Comparison of ENCODE assay signal across 21 mouse cellular contexts in genomic region chr14:41065168-41065567, GRCm38 (mm10). TPM values are rescaled to one million over a fixed set of nuclear protein-coding genes. Genes with fewer than 3 reads are reported as not detected.
A peak's percentile ranks its signal among the peaks of the same experiment; 100 is the strongest.
DNase-seq lines count a peak whose midpoint lies in the region; ATAC-seq lines count a peak whose summit lies in the region.
"Had no signal": no experiment of that assay in that cellular context is flagged by ENCODE, and none has a peak within 500 bp of the region (broad histone marks: within the 10 kb centered on the region; RNA-seq: fewer than 3 reads in every experiment).

No protein-coding gene starts in this region.

- no peaks in the 10 kb centered on the region for H3K36me3 ChIP-seq in heart, embryonic 12.5 days
- no peaks in the 10 kb centered on the region for H3K36me3 ChIP-seq in lung, embryonic 15.5 days
- no peaks in the 10 kb centered on the region for H3K36me3 ChIP-seq in liver, embryonic 16.5 days (ENCODE audit: control insufficient read depth, insufficient read depth)
- H3K36me3 ChIP-seq: embryonic facial prominence, embryonic 12.5 days; hindbrain, embryonic 13.5 days had no signal

- intact Hi-C loops in heart, postnatal 14 days (cut with DNase I) = no loop called here

- no peaks in the 10 kb centered on the region for H3K27me3 ChIP-seq in heart, embryonic 12.5 days (replicated peaks)
- H3K27me3 ChIP-seq in lung, embryonic 15.5 days = no peaks in the 10 kb centered on the region
- no peaks in the 10 kb centered on the region for H3K27me3 ChIP-seq in liver, embryonic 16.5 days (ENCODE audit: control insufficient read depth, insufficient read depth, low read depth, low read length)
- H3K27me3 ChIP-seq: embryonic facial prominence, embryonic 12.5 days; hindbrain, embryonic 13.5 days had no signal

- peaks cover 10% of the 10 kb centered on the region for H3K4me1 ChIP-seq in heart, embryonic 12.5 days (replicated peaks)
- no peaks in the 10 kb centered on the region for H3K4me1 ChIP-seq in lung, embryonic 15.5 days
- no peaks in the 10 kb centered on the region for H3K4me1 ChIP-seq in liver, embryonic 16.5 days (ENCODE audit: control insufficient read depth, low read depth, low read length)
- H3K4me1 ChIP-seq: embryonic facial prominence, embryonic 12.5 days; hindbrain, embryonic 13.5 days had no signal

- no peak overlapping the region for H3K4me2 ChIP-seq in heart, embryonic 12.5 days
- H3K4me2 ChIP-seq in lung, embryonic 15.5 days = no peak overlapping the region
- no peak overlapping the region for H3K4me2 ChIP-seq in liver, embryonic 16.5 days (ENCODE audit: low read depth, low read length)
- H3K4me2 ChIP-seq: embryonic facial prominence, embryonic 12.5 days; hindbrain, embryonic 13.5 days had no signal

- no peak overlapping the region for H3K27ac ChIP-seq in heart, embryonic 12.5 days (ENCODE audit: poor library complexity, severe bottlenecking)
- no peak overlapping the region for H3K27ac ChIP-seq in lung, embryonic 15.5 days
- no peak overlapping the region for H3K27ac ChIP-seq in liver, embryonic 16.5 days (ENCODE audit: low read length)
- H3K27ac ChIP-seq: embryonic facial prominence, embryonic 12.5 days; hindbrain, embryonic 13.5 days had no signal

- H3K9ac ChIP-seq in heart, embryonic 12.5 days = no peak overlapping the region
- H3K9ac ChIP-seq in lung, embryonic 15.5 days = no peak overlapping the region
- no peak overlapping the region for H3K9ac ChIP-seq in liver, embryonic 16.5 days (ENCODE audit: low read depth, low read length)
- H3K9ac ChIP-seq: embryonic facial prominence, embryonic 12.5 days; hindbrain, embryonic 13.5 days had no signal

- no peak for DNase-seq in heart, postnatal 14 days
- no peak for DNase-seq in lung, postnatal 10 days
- DNase-seq in thymus, postnatal 4 days = no peak
- no peak for DNase-seq in embryo, embryonic 9.5 days (ENCODE audit: extremely low spot score)
- DNase-seq: adrenal gland, postnatal 25 days; cerebellum, postnatal 14 days; gastrocnemius, postnatal 36 days; kidney, postnatal 14 days; lung, adult 18-20 months had no signal

- WGBS in heart, embryonic 12.5 days = 20% methylated on average over 2 of the region's 2 CpGs
- 24% methylated on average over 2 of the region's 2 CpGs for WGBS in lung, embryonic 15.5 days
- 18% methylated on average over 1 of the region's 2 CpGs for WGBS in liver, embryonic 16.5 days (ENCODE audit: insufficient replicate concordance)

- H3K4me3 ChIP-seq in heart, embryonic 12.5 days = no peak overlapping the region
- no peak overlapping the region for H3K4me3 ChIP-seq in lung, embryonic 15.5 days
- no peak overlapping the region for H3K4me3 ChIP-seq in liver, embryonic 16.5 days (ENCODE audit: low read depth, low read length)
- H3K4me3 ChIP-seq: embryonic facial prominence, embryonic 12.5 days; hindbrain, embryonic 13.5 days; myocyte had no signal

- ATAC-seq in heart, embryonic 12.5 days (ENCODE audit: insufficient number of reproducible peaks, low FRiP score) = peak; percentile 73; the same call in 1 of the 2 replicates
- peak; percentile 57; the same call in 1 of the 2 replicates for ATAC-seq in lung, embryonic 15.5 days (ENCODE audit: borderline replicate concordance, extremely low read depth, low FRiP score, low TSS enrichment)
- ATAC-seq in erythroblast, adult 5-6 weeks (replicated peaks; ENCODE audit: low FRiP score, poor library complexity, severe bottlenecking) = peak; percentile 80
- peak; percentile 92 for ATAC-seq in liver, embryonic 16.5 days (ENCODE audit: low read depth)
- ATAC-seq: activated CD4-positive, CD25-positive, alpha-beta regulatory T cell, adult 4 months; intestine, embryonic 16.5 days had no signal

- no peaks in the 10 kb centered on the region for H3K9me3 ChIP-seq in heart, embryonic 12.5 days (replicated peaks)
- H3K9me3 ChIP-seq in lung, embryonic 15.5 days = no peaks in the 10 kb centered on the region
- no peaks in the 10 kb centered on the region for H3K9me3 ChIP-seq in liver, embryonic 16.5 days (replicated peaks; ENCODE audit: control insufficient read depth, low read length)
- H3K9me3 ChIP-seq: embryonic facial prominence, embryonic 12.5 days; hindbrain, embryonic 13.5 days had no signal

RNA-seq across cellular contexts. Expression of gene Dydc2, which starts 3.8 kb away (rescaled TPM):
- 0.29 TPM in 1 of 2 replicates, not detected in the other for polyA plus RNA-seq in heart, embryonic 12.5 days (2016; fragmentation: Nextera tagmentation; extraction: Ambion mirVana)
- not detected for total RNA-seq in heart, postnatal 14 days (2021)
- polyA plus RNA-seq in lung, embryonic 15.5 days (2015; fragmentation: Nextera tagmentation; extraction: Ambion mirVana) = 0.40 and 0.56 TPM in 2 replicates
- total RNA-seq in erythroblast, adult 5-6 weeks (2015; ENCODE audit: low replicate concordance) = not detected in 2 replicates
- not detected in 2 replicates for total RNA-seq in erythroblast, adult 5-6 weeks (2017; ENCODE audit: low replicate concordance)
- not detected in 2 replicates for polyA plus RNA-seq in liver, embryonic 16.5 days (2015; fragmentation: Nextera tagmentation; extraction: Ambion mirVana)
- total RNA-seq: gastrocnemius, postnatal 36 days had no signal
- polyA plus RNA-seq: activated CD4-positive, CD25-positive, alpha-beta regulatory T cell, adult 4 months; intestine, embryonic 16.5 days; myocyte had no signal

RNA-seq across cellular contexts. Expression of gene Dydc1, which starts 7.5 kb away (rescaled TPM):
- not detected in 2 replicates for polyA plus RNA-seq in heart, embryonic 12.5 days (2016; fragmentation: Nextera tagmentation; extraction: Ambion mirVana)
- not detected for total RNA-seq in heart, postnatal 14 days (2021)
- not detected in 2 replicates for polyA plus RNA-seq in lung, embryonic 15.5 days (2015; fragmentation: Nextera tagmentation; extraction: Ambion mirVana)
- total RNA-seq in erythroblast, adult 5-6 weeks (2015; ENCODE audit: low replicate concordance) = not detected in 2 replicates
- not detected in 2 replicates for total RNA-seq in erythroblast, adult 5-6 weeks (2017; ENCODE audit: low replicate concordance)
- not detected in 2 replicates for polyA plus RNA-seq in liver, embryonic 16.5 days (2015; fragmentation: Nextera tagmentation; extraction: Ambion mirVana)
- total RNA-seq: adrenal gland, postnatal 25 days; gastrocnemius, postnatal 36 days; layer of hippocampus, postnatal 10 days; left cerebral cortex, postnatal 36 days had no signal
- polyA plus RNA-seq: activated CD4-positive, CD25-positive, alpha-beta regulatory T cell, adult 4 months; embryonic facial prominence, embryonic 12.5 days; forebrain, embryonic 11.5 days; intestine, embryonic 16.5 days; myocyte had no signal

RNA-seq across cellular contexts. Expression of gene Mat1a, which starts 39.7 kb away (rescaled TPM):
- polyA plus RNA-seq in heart, embryonic 12.5 days (2016; fragmentation: Nextera tagmentation; extraction: Ambion mirVana) = 0.63 TPM in 2 replicates
- total RNA-seq in heart, postnatal 14 days (2021) = under 1 TPM in 1 of 2 experiments, not detected in 1; 0.15 TPM
- 5.0 and 5.3 TPM in 2 replicates for polyA plus RNA-seq in lung, embryonic 15.5 days (2015; fragmentation: Nextera tagmentation; extraction: Ambion mirVana)
- total RNA-seq in erythroblast, adult 5-6 weeks (2015; ENCODE audit: low replicate concordance) = not detected in 2 replicates
- total RNA-seq in erythroblast, adult 5-6 weeks (2017; ENCODE audit: low replicate concordance) = 0.42 TPM in 1 of 2 replicates, not detected in the other
- 111 and 144 TPM in 2 replicates for polyA plus RNA-seq in liver, embryonic 16.5 days (2015; fragmentation: Nextera tagmentation; extraction: Ambion mirVana)
- total RNA-seq: adrenal gland, postnatal 25 days; layer of hippocampus, postnatal 10 days; left cerebral cortex, postnatal 36 days had no signal
- polyA plus RNA-seq: activated CD4-positive, CD25-positive, alpha-beta regulatory T cell, adult 4 months; embryonic facial prominence, embryonic 12.5 days; forebrain, embryonic 11.5 days; hindbrain, embryonic 13.5 days; myocyte had no signal

RNA-seq across cellular contexts. Expression of gene Fam213a, which starts 51.6 kb away (rescaled TPM):
- polyA plus RNA-seq in heart, embryonic 12.5 days (2016; fragmentation: Nextera tagmentation; extraction: Ambion mirVana) = 58.7 and 59.1 TPM in 2 replicates
- 10 to 100 TPM; 17.1 to 22.2 TPM for total RNA-seq in heart, postnatal 14 days (2021)
- 147 and 150 TPM in 2 replicates for polyA plus RNA-seq in lung, embryonic 15.5 days (2015; fragmentation: Nextera tagmentation; extraction: Ambion mirVana)
- total RNA-seq in erythroblast, adult 5-6 weeks (2015; ENCODE audit: low replicate concordance) = 1,227 and 1,297 TPM in 2 replicates
- total RNA-seq in erythroblast, adult 5-6 weeks (2017; ENCODE audit: low replicate concordance) = 2,096 and 2,327 TPM in 2 replicates
- polyA plus RNA-seq in liver, embryonic 16.5 days (2015; fragmentation: Nextera tagmentation; extraction: Ambion mirVana) = 92.7 and 96.5 TPM in 2 replicates

Comparison
In these comparisons a context has a peak if more than half of its experiments do, and no peak if none do; other contexts are left out.
1. RNA of gene Mat1a, which starts 39.7 kb away (polyA plus RNA-seq): 111 to 144 TPM in liver, embryonic 16.5 days; 5.0 to 5.3 TPM in lung, embryonic 15.5 days and 0.63 TPM in heart, embryonic 12.5 days; every median in the first group is over 10 times any median in the second.
2. Peak in every context shown above with its lines, with median percentiles within 50 percentile points of each other: ATAC-seq.